Mouse (Mus musculus): ENCODE data around the gene Tlr3.

The Tlr3 gene

GRCm38 (mm10) chr8:45355809-45356208 is 55.1 kb downstream of the Tlr3 start:
- no peak for DNase-seq (ENCODE audit: low read depth, low spot score)

All from embryo, embryonic 11.5 days (tissue).